Mouse (Mus musculus): ENCODE results near the gene Gm28870.
"Not testable (repeated sequence)": the region's sequence is repeated elsewhere in the genome, so short reads cannot be mapped to it uniquely, and the experiment has no call there.

Gm28870 gene

DNA sequence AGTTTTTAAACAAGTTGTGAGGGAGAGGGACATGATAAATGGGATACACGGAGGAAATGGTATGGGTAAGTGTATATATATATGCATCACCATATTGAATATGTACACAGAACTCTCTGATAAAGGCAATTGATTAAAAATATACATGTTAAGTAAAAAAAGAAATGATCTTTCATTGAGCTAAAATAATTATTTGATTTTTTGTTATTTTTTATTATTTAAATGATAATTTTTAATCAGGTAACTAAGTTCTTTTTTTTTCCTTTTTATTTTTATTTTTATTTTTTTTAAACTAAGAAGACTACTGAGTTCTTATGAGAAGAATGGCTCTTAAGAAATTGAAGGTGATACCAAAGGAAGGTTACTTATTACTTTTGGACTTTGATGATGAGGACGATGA, at the start of gene Gm28870:
Gene Gm28870 (plus strand): TSS at position 301 of the 400 bp plus-strand sequence.
- not testable (repeated sequence) for ATAC-seq (ENCODE audit: insufficient number of reproducible peaks, low FRiP score, low TSS enrichment)
